27 mouse cellular contexts compared by ENCODE assay signal in the genomic region with DNA sequence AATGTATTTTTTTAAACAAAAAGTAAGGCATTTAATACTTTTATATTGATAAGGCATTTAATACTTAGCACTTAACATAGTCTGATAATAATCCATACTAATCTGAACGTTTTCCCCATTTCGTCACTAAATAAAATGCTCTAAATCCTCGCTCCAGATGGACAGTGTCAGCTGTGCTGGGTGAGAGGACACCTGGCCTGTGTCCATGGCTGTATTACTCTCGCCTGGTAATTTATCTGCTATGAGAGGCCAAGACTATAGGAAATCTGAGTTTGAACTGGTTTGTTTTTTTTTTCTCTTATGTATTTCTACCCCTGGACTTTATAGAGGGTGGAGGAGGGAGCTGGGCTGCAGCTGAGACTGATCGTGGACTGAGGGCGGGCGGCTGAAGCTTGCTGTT. TPM values are rescaled to one million over a fixed set of nuclear protein-coding genes. Genes with fewer than 3 reads are reported as not detected.
DNase-seq lines count a peak whose midpoint lies in the region; ATAC-seq lines count a peak whose summit lies in the region.
"Had no signal": no experiment of that assay in that cellular context is flagged by ENCODE, and none has a peak within 500 bp of the region (broad histone marks: within the 10 kb centered on the region; RNA-seq: fewer than 3 reads in every experiment).

No protein-coding gene starts in this region.

- no peak overlapping the region for H3K27ac ChIP-seq in kidney, embryonic 16.5 days (ENCODE audit: low read length)
- H3K27ac ChIP-seq in forebrain, embryonic 14.5 days (ENCODE audit: low read depth, low read length), result no peak overlapping the region
- H3K27ac ChIP-seq: embryonic facial prominence, embryonic 12.5 days; forebrain, embryonic 15.5 days; heart, adult 2 months; hindbrain, embryonic 10.5 days; hindbrain, embryonic 15.5 days; liver, embryonic 15.5 days; lung, embryonic 15.5 days; midbrain, embryonic 10.5 days; midbrain, embryonic 15.5 days; neural tube, embryonic 15.5 days had no signal

- ATAC-seq in cerebellum, adult (ENCODE audit: insufficient number of reproducible peaks, low FRiP score, low TSS enrichment), result no peak
- ATAC-seq in kidney, embryonic 16.5 days (ENCODE audit: low FRiP score, low TSS enrichment), result peak; percentile 39; the same call in 1 of the 2 replicates
- ATAC-seq in forebrain, embryonic 14.5 days, result no peak
- ATAC-seq: activated CD4-positive, CD25-positive, alpha-beta regulatory T cell, adult 4 months; forebrain, embryonic 15.5 days; inflammation-experienced regulatory T-cells, adult 6 months; midbrain, embryonic 15.5 days had no signal

- no peak overlapping the region for H3K9ac ChIP-seq in kidney, embryonic 16.5 days (replicated peaks; ENCODE audit: low read length)
- no peak overlapping the region for H3K9ac ChIP-seq in forebrain, embryonic 14.5 days (ENCODE audit: low read length)
- H3K9ac ChIP-seq: embryonic facial prominence, embryonic 12.5 days; forebrain, embryonic 15.5 days; hindbrain, embryonic 15.5 days; liver, embryonic 15.5 days; lung, embryonic 15.5 days; midbrain, embryonic 15.5 days; neural tube, embryonic 15.5 days had no signal

- peaks cover 26% of the 10 kb centered on the region; the same call in 1 of the 2 replicates for H3K36me3 ChIP-seq in kidney, embryonic 16.5 days (ENCODE audit: insufficient read depth, low read length)
- H3K36me3 ChIP-seq in forebrain, embryonic 14.5 days (ENCODE audit: control insufficient read depth, insufficient read depth, low read length), result peaks cover 24% of the 10 kb centered on the region
- H3K36me3 ChIP-seq: embryonic facial prominence, embryonic 12.5 days had no signal

- peak; percentile 21 for DNase-seq in cerebellum, adult 11 months
- DNase-seq in kidney, adult 8-10 months, result no peak
- DNase-seq in adipocyte (ENCODE audit: low spot score), result peak; percentile 39
- peak; percentile 45 for DNase-seq in cerebellum, adult 9-11 months
- DNase-seq in right cerebral cortex, postnatal 4 days, result no peak
- no peak for DNase-seq in forebrain, embryonic 14.5 days (ENCODE audit: low spot score)
- DNase-seq: adrenal gland, adult 8-10 months; embryo, embryonic 11 days; gastrocnemius, postnatal 25 days; heart, adult 2 months; heart, postnatal 14 days; kidney, adult 2 months; layer of hippocampus, postnatal 36 days had no signal

- 0 out of 2 replicates have a peak, but pooled peaks cover 5% of the 10 kb centered on the region for H3K4me1 ChIP-seq in kidney, embryonic 16.5 days (ENCODE audit: insufficient read depth, low read length)
- H3K4me1 ChIP-seq in forebrain, embryonic 14.5 days (ENCODE audit: control insufficient read depth, insufficient read depth, low read length), result no peaks in the 10 kb centered on the region
- H3K4me1 ChIP-seq: embryonic facial prominence, embryonic 12.5 days; forebrain, embryonic 15.5 days; hindbrain, embryonic 15.5 days; liver, embryonic 15.5 days; lung, embryonic 15.5 days; midbrain, embryonic 15.5 days; neural tube, embryonic 15.5 days had no signal

- H3K4me2 ChIP-seq in kidney, embryonic 16.5 days (replicated peaks; ENCODE audit: low read depth, low read length), result no peak overlapping the region
- no peak overlapping the region for H3K4me2 ChIP-seq in forebrain, embryonic 14.5 days (ENCODE audit: low read length)
- H3K4me2 ChIP-seq: embryonic facial prominence, embryonic 12.5 days; forebrain, embryonic 15.5 days; hindbrain, embryonic 15.5 days; liver, embryonic 15.5 days; lung, embryonic 15.5 days; midbrain, embryonic 15.5 days; neural tube, embryonic 15.5 days had no signal

- H3K9me3 ChIP-seq in kidney, embryonic 16.5 days (ENCODE audit: low read length), result no peaks in the 10 kb centered on the region
- H3K9me3 ChIP-seq in forebrain, embryonic 14.5 days (replicated peaks; ENCODE audit: control insufficient read depth, low read length), result no peaks in the 10 kb centered on the region
- H3K9me3 ChIP-seq: embryonic facial prominence, embryonic 12.5 days; forebrain, embryonic 15.5 days; hindbrain, embryonic 10.5 days; hindbrain, embryonic 15.5 days; liver, embryonic 15.5 days; lung, embryonic 15.5 days; midbrain, embryonic 10.5 days; midbrain, embryonic 15.5 days; neural tube, embryonic 15.5 days had no signal

- WGBS in kidney, embryonic 16.5 days, result 47% methylated on average over 7 of the region's 7 CpGs
- 91% methylated on average over 7 of the region's 7 CpGs for WGBS in forebrain, embryonic 14.5 days

- H3K4me3 ChIP-seq in kidney, embryonic 16.5 days (ENCODE audit: low read length), result no peak overlapping the region
- no peak overlapping the region for H3K4me3 ChIP-seq in forebrain, embryonic 14.5 days (ENCODE audit: low read depth, low read length)
- H3K4me3 ChIP-seq: embryonic facial prominence, embryonic 12.5 days; forebrain, embryonic 15.5 days; heart, adult 2 months; hindbrain, embryonic 10.5 days; hindbrain, embryonic 15.5 days; liver, embryonic 15.5 days; lung, embryonic 15.5 days; midbrain, embryonic 10.5 days; midbrain, embryonic 15.5 days; neural tube, embryonic 15.5 days had no signal

- no peaks in the 10 kb centered on the region for H3K27me3 ChIP-seq in kidney, embryonic 16.5 days (ENCODE audit: insufficient read depth, low read length)
- H3K27me3 ChIP-seq in forebrain, embryonic 14.5 days (replicated peaks; ENCODE audit: control insufficient read depth, insufficient read depth, low read length), result no peaks in the 10 kb centered on the region
- H3K27me3 ChIP-seq: CH12.LX; embryonic facial prominence, embryonic 12.5 days; forebrain, embryonic 15.5 days; hindbrain, embryonic 15.5 days; liver, embryonic 15.5 days; lung, embryonic 15.5 days; midbrain, embryonic 15.5 days; neural tube, embryonic 15.5 days had no signal

RNA-seq across cellular contexts. Expression of a gene that starts 28.7 kb away (rescaled TPM):
- polyA plus RNA-seq in kidney, embryonic 16.5 days (2015; fragmentation: Nextera tagmentation; extraction: Ambion mirVana), result 55.8 and 58.2 TPM in 2 replicates
- polyA plus RNA-seq in forebrain, embryonic 14.5 days (2014; fragmentation: Nextera tagmentation; extraction: Ambion mirVana), result 37.4 and 38.2 TPM in 2 replicates

Comparison
In these comparisons a context has a peak if more than half of its experiments do, and no peak if none do; other contexts are left out.
1. DNase-seq: peak in cerebellum, adult 11 months (single experiment), adipocyte (single experiment) and cerebellum, adult 9-11 months (single experiment); none in kidney, adult 8-10 months (0 of 2), right cerebral cortex, postnatal 4 days (single experiment) and forebrain, embryonic 14.5 days (single experiment).